19 mouse cellular contexts compared by ENCODE assay signal in the genomic region with DNA sequence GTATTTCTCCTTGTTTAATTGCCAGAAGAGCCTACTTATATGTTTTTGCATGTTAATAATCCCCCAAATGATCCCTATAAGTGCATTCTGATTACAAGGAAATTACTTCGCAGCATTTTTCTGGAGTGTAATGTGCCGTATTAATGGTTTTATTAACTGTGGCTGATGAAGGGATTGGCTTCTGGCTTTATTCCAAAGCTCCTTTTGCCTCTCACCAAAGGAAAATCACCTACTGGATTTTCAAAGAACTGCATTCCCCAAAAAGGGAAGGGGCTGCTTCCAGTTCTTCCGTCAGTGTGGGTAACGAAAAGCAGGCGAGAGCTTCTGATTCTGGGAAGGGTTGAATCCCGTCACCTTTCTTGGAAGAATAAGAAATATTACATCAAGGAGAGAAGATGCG. TPM values are rescaled to one million over a fixed set of nuclear protein-coding genes. Genes with fewer than 3 reads are reported as not detected.
DNase-seq lines count a peak whose midpoint lies in the region; ATAC-seq and TF ChIP-seq lines count a peak whose summit lies in the region.
"Had no signal": no experiment of that assay in that cellular context is flagged by ENCODE, and none has a peak within 500 bp of the region (broad histone marks: within the 10 kb centered on the region; RNA-seq: fewer than 3 reads in every experiment).

No protein-coding gene starts in this region.

- H3K4me3 ChIP-seq in cerebellum, adult 2 months (replicated peaks; ENCODE audit: insufficient read depth, low read depth, low read length): no peak overlapping the region
- H3K4me3 ChIP-seq in heart, embryonic 13.5 days: no peak overlapping the region
- no peak overlapping the region for H3K4me3 ChIP-seq in layer of hippocampus, adult 2 months
- H3K4me3 ChIP-seq: heart, embryonic 10.5 days; intestine, embryonic 15.5 days; left cerebral cortex, adult 2 months; limb, embryonic 12.5 days had no signal

- peaks cover 14% of the 10 kb centered on the region; the same call in 1 of the 2 replicates for H3K4me1 ChIP-seq in cerebellum, adult 2 months (ENCODE audit: control insufficient read depth, insufficient read depth, low read length)
- H3K4me1 ChIP-seq in heart, embryonic 13.5 days: peaks cover 19% of the 10 kb centered on the region
- H3K4me1 ChIP-seq: heart, embryonic 10.5 days; intestine, embryonic 15.5 days; limb, embryonic 12.5 days had no signal

- H3K27ac ChIP-seq in cerebellum, adult 2 months (ENCODE audit: insufficient read depth, low read length): no peak overlapping the region
- no peak overlapping the region for H3K27ac ChIP-seq in heart, embryonic 13.5 days (replicated peaks)
- H3K27ac ChIP-seq in layer of hippocampus, adult 2 months: no peak overlapping the region
- H3K27ac ChIP-seq: heart, embryonic 10.5 days; intestine, embryonic 15.5 days; left cerebral cortex, adult 2 months; limb, embryonic 12.5 days; liver, embryonic 14.5 days had no signal

- H3K9ac ChIP-seq in heart, embryonic 13.5 days: no peak overlapping the region
- H3K9ac ChIP-seq: intestine, embryonic 15.5 days; limb, embryonic 12.5 days; liver, embryonic 14.5 days had no signal

- no peaks in the 10 kb centered on the region for H3K9me3 ChIP-seq in heart, embryonic 13.5 days
- H3K9me3 ChIP-seq: heart, embryonic 10.5 days; intestine, embryonic 15.5 days; limb, embryonic 12.5 days had no signal

- TF ChIP-seq CTCF in cerebellum, adult 2 months (IDR thresholded peaks at IDR 0.05; ENCODE audit: borderline replicate concordance, insufficient read depth, low read depth, low read length): no peak
- peak; percentile 50 for TF ChIP-seq CTCF in layer of hippocampus, adult 2 months (conservative IDR thresholded peaks at IDR 0.05)

- WGBS in cerebellum, adult 2 months: 67% methylated on average over 7 of the region's 7 CpGs
- WGBS in heart, embryonic 13.5 days: 56% methylated on average over 7 of the region's 7 CpGs

- peak; percentile 28 to 70 for DNase-seq in cerebellum, postnatal 10 days
- no peak for DNase-seq in cerebellum, adult 2 months
- no peak for DNase-seq in heart, adult 8-10 months (ENCODE audit: low spot score)
- no peak for DNase-seq in layer of hippocampus, adult 2 months (ENCODE audit: low spot score in 2 of 2)
- no peak for DNase-seq in layer of hippocampus, postnatal 25 days (ENCODE audit: extremely low spot score in 1 of 2, low spot score in 1 of 2)
- DNase-seq in brain, adult 2 months (ENCODE audit: low read depth, low spot score): peak; percentile 25
- DNase-seq in thymus, postnatal 0 days (ENCODE audit: low spot score): no peak
- DNase-seq: cerebellum, adult 11 months; gastrocnemius, postnatal 14 days; kidney, postnatal 10 days; lung, postnatal 10 days had no signal

- H3K27me3 ChIP-seq in cerebellum, adult 2 months (ENCODE audit: control insufficient read depth, insufficient read depth, low read length): no peaks in the 10 kb centered on the region
- no peaks in the 10 kb centered on the region for H3K27me3 ChIP-seq in heart, embryonic 13.5 days (replicated peaks)
- H3K27me3 ChIP-seq: intestine, embryonic 15.5 days; limb, embryonic 12.5 days had no signal

- 0 out of 2 replicates have a peak overlapping the region, but pooled peaks have one; percentile 18 for H3K4me2 ChIP-seq in heart, embryonic 13.5 days
- H3K4me2 ChIP-seq: intestine, embryonic 15.5 days; limb, embryonic 12.5 days had no signal

- peaks cover 5% of the 10 kb centered on the region; the same call in 1 of the 2 replicates for H3K36me3 ChIP-seq in heart, embryonic 13.5 days
- H3K36me3 ChIP-seq: heart, embryonic 10.5 days; intestine, embryonic 15.5 days; limb, embryonic 12.5 days had no signal

- no peak for ATAC-seq in heart, embryonic 13.5 days (ENCODE audit: extremely low read depth, insufficient number of reproducible peaks, low FRiP score, low TSS enrichment)
- ATAC-seq: intestine, embryonic 15.5 days had no signal

- TF ChIP-seq POLR2A in cerebellum, adult 2 months (IDR thresholded peaks at IDR 0.05; ENCODE audit: borderline replicate concordance, insufficient read depth, low read length): no peak

RNA-seq across cellular contexts. Expression of gene Armh4, which starts 43.9 kb away (rescaled TPM):
- 55.0 and 56.9 TPM in 2 replicates for polyA plus RNA-seq in cerebellum, adult 2 months (2012; rRNA removed)
- polyA plus RNA-seq in heart, embryonic 13.5 days (2015; fragmentation: Nextera tagmentation; extraction: Ambion mirVana): 57.5 and 62.7 TPM in 2 replicates
- total RNA-seq in heart, adult 8-10 months (2022): 10 to 100 TPM in 2 of 4 experiments, 1 to 10 TPM in 2; 8.2 to 11.9 (median 9.6) TPM
- total RNA-seq in layer of hippocampus, adult 2 months (2021): 10 to 100 TPM; 26.3 to 29.0 TPM
- total RNA-seq in layer of hippocampus, postnatal 25 days (2021): 10 to 100 TPM; 26.1 to 28.2 TPM
- polyA plus RNA-seq in thymus, postnatal 0 days (2015; fragmentation: Nextera tagmentation; extraction: Ambion mirVana): 0.32 and 0.40 TPM in 2 replicates
- total RNA-seq: megakaryocyte-erythroid progenitor cell, adult 5-6 weeks; MEL had no signal

Comparison
In these comparisons a context has a peak if more than half of its experiments do, and no peak if none do; other contexts are left out.
1. DNase-seq: peak in cerebellum, postnatal 10 days (2 of 2) and brain, adult 2 months (single experiment); none in cerebellum, adult 2 months (0 of 2), heart, adult 8-10 months (single experiment), layer of hippocampus, adult 2 months (0 of 2), layer of hippocampus, postnatal 25 days (0 of 2) and thymus, postnatal 0 days (single experiment).